Mouse (Mus musculus) thymus, adult 18-20 months (tissue): ENCODE measurements around the gene Mettl13.
A peak's percentile ranks its signal among the peaks of the same experiment; 100 is the strongest.

Experiments used
- DNase-seq, 2 experiments: peaks; one replicate each; pipeline ENCODE4 v3.0.0; 2022; ENCODE audit warnings: mixed read lengths in 2 of 2

Mettl13 gene

DNA sequence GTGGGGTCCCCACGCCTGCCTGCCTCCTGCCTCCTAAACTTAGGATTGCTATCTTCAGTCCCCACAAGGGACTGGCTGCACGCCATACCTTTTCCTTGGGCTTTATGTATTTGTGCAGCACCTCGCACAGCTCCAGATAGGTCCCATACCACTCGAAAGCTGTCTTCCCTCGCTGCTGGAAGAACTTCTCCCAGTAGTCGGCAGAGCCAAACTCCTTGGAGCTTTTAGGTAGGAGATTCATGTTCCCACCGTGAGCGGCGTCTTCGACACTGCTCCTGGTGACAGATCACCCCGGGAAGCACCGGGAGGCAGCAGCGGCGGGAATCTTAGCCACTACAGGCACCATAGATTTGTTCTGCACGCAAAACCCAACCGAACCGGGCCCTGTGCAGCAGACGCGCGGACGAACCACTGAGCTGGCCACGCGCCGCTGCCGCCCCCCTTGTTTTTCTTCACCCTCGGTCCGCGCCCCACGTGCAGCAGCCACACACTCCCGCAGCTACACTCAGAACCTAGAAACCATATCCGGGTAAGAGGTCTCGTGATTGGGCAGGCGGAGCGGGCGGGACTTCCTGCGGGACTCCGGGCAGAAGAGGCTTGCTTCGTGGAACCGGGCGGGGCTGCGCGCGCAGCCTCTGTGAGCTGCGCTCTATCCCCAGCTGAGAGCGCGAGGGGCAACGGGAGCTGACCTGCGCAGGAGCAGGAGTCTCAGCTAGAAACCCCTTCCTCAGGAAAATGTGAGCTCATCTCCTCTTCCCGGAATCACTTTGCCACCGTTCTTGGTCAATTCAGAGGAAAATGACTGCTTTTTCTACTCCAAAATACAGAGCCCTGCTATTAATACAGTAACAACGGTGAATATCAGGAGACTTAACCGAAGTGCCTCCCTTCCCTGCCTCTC lies at the start of gene Mettl13:
Mettl13 (minus strand) TSS at position 536 of the 901 bp plus-strand sequence.
- peak; percentile 78 to 87 for DNase-seq

DNA sequence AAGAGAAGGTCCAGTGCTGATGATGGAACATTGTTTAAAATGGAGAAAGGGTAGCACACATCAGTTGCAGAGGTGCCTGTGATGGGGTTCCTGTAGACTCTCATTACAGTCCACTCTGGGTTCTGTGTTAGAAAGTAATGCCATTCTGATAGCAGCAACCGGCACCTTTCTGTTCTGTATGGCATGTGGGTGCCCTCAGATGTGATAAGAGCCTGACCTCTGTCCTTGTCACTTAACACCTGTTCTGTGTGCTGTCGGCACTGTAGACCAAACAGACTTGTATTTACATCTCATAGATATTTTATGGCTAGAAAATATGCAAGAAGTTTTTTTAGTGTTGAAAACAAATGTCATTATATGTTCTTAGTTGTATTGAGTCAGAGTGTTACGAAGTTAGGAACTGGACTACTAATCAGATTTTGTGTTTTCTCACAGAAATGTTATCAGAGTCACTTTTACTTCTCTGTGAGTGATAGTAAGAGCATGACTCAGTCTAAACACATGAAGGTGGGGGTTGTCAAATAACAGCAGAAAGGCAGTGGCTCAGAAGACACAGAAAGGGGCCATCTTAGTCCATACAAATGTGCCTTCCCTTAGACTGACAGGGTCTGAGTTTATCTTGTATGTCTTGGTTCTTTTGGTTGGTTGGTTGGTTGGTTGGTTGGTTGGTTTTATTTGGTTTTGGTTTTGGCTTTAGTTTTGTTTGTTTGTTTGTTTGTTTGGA lies 49.2 kb upstream of the Mettl13 start:
- DNase-seq = no peak

DNA sequence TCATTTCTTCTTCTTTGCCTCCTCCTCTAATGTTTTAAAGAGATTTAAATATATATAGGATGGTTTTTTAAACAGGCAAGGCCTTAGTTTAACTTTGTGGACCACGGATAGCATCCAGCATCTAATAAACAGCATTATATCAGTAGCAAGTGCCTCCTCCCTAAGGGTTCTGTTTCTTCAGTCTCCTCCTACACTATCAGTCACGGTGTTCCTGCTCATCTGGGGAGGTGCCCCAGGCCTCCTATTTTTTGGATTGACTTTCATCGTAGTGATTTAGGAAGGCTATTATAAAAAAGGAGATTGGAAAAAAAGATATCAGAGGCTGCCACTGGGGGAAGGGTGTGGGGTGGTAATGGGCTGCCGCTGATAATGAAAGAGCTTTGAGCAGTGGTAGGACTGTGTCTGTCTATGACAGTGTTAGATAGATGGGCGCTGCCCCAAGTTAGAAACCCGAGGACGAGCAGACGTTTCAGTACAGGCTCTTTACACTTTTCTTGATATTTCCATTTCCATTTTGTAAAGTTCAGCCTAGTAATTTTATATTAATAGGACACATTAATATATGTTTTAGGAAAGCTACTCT lies 42.2 kb upstream of the Mettl13 start:
- DNase-seq = no peak

DNA sequence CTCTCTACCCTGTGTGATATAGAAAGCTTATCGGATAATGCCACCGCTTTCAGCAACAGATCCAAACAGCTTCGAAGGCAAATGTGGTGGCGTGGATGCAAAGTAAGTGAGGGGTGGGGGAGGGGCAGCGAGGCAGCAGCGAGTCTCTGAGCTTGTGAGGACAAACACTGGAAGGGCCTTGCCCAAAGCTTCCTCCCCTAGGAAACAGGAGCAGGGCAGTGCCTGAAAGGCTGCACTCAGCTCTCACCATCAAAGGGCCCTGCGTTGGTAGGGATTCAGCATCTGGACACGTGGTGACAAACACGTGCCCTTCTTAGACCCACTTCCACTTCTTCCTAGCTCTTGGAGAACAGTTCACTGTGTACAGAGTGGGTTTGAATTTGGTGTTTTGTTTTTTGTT lies 41.1 kb upstream of the Mettl13 start:
- no peak for DNase-seq

DNA sequence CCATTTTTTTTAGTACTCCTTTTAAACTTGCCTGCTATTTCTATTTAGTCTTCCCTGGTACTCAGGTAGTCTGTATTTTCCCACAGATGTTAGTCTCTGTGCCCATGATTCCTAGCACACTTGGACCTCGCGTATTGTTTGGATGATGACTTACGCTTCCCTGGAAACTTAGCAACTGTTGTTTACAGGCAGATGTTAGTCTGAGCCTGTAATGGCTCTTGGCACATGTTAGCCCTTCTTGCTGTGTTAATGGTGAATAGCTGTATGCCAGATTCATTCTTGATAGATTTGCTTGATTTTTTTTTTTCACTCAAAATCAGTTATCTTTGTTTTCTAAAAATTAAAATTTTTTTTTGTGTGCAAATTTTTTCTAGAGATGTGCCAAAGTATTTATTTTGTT lies 40.3 kb upstream of the Mettl13 start:
- no peak for DNase-seq

DNA sequence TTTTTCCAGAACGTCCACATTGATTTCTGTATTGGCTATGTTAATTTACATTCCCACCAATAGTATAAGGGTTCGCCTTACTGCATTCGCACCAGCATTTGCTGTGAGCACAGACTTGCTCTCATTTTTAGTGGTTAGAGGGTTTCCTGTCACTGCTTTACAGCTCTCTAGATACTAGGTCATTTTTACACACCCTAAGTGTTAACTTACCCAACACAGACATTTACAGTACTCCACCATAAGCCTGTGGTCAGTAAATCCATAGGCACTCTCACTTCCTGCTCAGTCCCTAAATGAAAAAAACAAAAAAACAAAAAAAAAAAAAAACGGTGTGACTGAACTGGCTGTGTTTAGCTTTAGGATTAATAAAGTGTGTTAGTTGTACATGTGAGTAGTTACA lies 37.9 kb upstream of the Mettl13 start:
- no peak for DNase-seq

DNA sequence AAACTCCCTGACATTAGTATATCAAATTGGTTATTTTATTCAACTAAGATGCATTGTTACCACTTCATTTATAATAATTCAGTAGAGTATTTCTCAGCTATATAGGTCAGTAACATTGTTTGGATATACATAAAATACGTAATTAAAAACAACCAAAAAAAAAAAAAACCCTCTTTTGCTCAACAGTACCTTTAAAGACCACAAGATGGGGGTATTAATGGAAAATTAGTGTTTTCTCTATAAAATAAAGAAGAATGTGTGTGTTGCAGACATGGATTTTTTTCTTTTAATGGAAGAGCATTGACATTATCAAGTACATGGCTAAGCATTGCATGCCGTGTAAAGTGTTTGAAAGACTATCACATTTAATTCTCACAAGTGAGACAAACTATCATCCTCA lies 34.5 kb upstream of the Mettl13 start:
- DNase-seq = no peak

DNA sequence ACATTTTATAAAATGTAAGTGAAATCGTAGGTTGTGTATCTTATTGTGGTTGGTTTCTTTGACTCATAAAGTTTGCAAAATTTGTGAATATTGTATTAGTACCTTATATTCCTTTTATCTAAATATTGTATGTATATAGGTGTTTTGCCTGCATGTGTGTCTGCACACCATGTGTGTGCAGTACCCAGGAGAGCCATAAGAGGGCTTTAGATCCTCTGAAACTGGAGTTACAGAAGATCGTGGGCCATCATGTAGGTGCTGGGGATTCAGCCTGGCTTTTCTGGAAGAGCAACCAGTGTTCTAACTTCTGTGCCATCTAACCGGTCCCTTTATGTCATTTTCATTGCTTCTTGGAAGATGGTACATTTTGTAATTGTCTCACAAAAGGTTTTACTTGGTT lies 26.7 kb upstream of the Mettl13 start:
- DNase-seq = no peak

DNA sequence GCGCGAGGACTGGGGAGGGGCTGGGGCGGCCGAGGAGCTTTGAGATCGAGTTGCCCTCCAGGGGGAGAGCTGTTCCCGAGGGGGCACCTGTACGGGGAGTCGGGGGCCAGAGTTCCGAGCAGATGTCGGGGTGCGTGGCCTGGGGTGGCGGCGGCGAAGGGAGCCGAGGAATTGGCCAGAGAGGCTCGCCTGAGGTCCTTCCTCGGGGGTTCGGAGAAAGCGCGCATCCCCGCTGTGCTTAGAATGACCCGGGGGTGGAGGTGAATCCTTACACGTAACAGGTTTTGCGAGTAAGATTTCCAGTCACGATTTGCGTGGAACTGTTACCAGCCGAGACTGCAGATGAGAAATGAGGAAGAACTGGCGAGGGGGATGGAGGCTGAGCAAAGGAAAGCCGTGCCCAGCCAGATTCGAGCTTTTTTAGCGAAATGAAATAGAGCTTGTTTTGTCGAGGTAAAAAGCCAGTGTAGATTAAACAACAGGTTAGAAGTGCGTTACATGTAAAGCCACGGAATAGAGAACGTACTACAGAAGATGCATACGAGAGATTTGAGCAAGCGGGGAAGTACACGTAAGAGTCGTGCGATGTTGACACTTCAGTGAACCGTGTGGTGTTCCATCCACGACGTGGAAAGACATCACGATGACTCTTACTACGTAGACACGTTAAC lies 22.7 kb upstream of the Mettl13 start:
- DNase-seq = no peak

DNA sequence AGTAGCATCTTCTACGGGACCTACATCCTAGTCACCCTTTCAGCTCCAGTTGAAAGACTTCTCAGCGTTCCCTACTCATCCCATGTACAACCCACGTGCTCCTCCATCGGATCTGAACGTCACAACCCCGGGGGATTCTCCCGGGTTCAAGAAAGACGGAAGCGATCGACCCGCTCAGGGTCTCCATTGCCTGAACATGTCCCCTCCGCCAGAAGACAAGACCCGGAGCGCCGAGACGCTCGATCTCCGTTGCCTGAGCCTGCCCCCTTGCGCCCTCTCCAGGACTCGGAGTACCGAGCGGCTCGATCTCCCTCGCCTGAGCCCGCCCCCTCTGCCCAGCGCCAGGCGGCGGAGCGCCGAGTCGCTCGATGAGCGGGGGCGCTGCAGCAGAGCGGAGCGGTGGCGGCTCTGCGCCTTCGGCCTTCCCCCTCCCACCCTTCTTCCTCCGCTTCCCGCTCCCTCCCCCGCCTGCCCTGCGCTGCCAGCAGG lies 22.0 kb upstream of the Mettl13 start, which contains the start of gene Vamp4:
Vamp4 (plus strand) TSS at position 256 of the 489 bp plus-strand sequence.
- DNase-seq = peak; percentile 92

DNA sequence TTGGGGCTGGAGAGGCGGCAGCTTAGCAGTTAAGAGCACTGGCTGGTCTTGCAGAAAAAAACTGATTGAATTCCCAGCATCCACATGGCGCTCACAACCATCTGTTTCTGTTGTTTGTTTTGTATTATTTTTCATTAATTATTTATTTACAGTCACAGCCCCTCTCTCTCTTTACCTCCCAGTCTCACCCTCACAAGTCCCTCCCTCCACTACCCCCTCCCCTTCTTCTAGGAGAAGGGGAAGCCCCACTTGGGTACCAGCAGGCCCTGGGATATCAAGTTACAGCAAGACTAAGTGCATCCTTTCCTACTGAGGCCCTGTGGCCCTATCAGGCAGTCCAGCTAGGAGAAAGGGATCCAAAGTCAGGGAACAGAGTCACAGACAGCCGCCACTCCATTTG lies 19.0 kb upstream of the Mettl13 start:
- DNase-seq = no peak

DNA sequence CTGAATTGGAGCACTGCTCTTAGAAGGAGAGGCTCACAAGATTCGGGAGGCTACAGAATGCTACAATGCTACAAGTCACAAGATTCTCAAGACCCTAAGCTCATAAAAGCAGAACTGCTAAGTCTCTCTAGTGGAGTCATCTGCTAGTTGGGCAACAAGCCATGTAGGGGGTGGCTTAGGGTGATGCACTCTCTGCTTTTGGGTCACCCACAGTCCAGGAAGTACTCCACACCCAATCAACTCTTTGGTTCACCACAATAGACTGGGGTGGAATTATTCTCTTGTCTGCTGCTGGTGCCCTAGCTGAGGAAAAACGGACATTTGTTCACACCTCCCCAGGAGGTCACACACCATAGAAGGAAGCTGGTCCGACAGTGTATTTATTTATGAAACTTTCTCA lies 16.6 kb upstream of the Mettl13 start:
- no peak for DNase-seq

DNA sequence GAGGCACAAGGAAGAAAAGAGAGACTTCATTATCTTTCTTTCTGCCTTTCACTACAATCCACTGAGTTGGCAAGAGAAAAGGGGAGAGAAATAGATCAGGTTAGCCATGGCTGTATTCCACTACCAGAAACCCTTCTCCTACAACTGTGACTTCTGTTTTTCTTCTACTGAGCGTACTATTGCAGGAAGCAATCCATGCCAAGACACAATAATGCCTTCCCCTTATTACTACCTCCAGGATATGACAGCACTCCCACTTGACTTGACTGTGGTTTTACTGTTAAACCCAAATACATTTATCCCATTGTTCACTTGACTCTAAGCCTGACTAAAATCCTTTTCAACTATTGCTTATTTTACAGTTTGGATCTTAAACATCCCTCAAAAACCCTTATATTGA lies 14.9 kb upstream of the Mettl13 start:
- no peak for DNase-seq

DNA sequence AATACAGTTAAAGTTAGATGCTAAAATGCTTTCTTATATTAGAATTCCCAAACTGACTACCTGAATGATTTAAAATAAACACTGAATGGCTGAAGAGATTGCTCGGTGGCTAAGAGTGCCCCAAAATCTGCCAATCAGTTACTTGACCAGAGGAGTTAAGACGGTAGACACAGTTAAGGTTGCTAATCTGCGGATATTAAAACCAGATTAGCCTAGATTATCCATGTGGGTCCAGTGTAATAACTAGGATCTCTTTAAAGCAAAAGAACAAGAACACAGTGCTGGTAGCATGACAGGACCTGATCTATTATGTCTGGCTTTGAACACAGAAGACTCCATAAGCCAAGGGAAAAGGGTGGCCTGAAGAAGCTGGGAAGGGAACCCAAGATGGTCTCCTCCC lies 5.8 kb upstream of the Mettl13 start:
- DNase-seq = no peak

DNA sequence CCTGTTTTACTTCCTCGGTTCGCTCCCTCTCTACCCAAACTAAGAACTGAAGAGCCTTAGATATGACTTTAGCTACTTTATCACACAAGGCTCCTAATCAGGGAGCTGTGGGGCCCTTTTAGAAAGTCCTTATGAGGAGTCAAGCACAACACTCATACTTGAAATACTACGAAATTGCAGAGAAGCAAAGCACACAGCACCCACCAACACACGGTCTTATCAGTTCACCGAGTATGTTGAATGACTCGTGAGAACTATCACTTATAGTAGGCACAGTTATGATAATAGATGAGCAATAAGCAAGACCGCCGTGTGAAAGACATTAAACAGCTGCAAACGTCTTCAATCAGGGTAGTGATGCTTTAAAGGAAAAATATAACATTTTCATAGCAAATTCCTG lies 4.6 kb upstream of the Mettl13 start:
- DNase-seq = no peak

DNA sequence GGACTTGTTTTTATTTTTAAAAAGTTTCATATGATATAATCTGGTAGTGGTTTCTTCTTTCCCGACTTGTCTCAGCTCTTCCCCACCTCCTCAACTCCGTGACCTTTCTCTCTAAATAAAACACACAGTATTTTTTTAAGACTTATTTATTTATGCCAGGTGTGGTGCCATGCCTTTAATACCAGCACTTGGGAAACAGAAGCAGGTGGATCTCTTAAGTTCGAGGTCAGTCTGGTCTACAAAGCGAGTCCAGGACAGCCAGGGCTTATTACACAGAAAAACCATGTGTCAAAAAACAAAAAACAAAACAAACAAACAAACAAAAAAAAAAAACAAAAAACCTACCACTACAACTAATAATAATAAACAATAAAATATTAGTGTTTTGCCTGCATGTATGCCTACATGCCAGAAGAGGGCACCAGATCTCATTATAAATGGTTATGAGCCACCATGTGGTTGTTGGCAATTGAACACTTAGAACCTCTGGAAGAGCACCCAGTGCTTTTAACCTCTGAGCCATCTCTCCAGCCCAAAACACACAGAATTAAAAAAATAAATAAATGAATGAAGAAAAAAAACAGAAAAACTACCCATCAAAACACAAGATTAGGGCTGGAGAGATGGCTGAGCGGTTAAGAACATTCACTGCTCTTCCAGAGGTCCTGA lies 1.4 kb upstream of the Mettl13 start:
- no peak for DNase-seq

DNA sequence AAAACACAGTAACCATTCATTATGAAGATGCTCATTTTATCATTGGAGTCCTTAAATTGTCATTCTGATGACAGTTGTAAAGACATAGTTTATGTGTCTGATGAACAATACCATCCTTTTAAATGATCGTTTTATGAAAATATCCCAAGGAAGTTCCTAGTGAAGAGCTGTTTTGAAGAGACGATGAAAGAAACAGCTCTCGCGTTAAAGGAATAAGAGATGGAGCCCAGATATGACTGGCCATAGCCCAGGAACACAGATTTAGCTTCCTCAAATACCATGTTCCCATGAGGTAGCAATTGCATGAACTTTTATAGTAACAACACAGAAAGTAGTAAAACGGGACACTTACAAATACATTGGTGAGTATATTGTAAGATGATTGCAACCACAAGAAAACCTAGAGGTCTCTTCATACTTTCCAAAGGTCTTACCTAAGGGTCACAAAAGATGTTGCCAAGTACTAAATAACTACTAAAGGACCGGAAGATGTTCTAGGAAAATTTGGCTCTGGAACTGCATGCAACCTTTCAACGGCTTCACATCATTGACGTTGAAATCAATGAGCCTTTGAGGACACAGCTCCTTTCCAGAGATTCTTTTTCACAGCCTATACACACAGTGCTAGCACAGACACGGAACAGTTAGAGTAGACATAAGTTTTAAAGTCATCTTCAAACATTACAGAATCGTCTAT lies 714 bp upstream of the Mettl13 start:
- no peak for DNase-seq

DNA sequence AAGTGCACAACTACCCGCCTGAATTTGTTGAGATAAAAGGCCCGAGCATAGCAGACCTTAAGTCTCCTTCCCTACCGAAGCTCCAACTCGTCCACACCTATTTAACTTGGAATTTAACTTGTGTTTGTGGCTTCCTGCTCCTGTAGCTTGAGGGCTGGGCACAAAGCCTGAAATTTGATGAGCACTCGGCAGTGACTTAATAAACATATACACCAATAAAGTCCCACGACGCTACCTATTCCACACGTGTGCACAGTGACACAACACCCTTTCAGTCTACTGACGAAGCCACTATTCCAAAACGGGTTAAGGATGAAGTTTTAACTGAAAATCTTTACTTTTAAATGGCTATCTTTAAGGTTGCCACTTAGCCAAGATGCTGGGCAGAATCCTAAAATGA lies 744 bp downstream of the Mettl13 start:
- DNase-seq = no peak

DNA sequence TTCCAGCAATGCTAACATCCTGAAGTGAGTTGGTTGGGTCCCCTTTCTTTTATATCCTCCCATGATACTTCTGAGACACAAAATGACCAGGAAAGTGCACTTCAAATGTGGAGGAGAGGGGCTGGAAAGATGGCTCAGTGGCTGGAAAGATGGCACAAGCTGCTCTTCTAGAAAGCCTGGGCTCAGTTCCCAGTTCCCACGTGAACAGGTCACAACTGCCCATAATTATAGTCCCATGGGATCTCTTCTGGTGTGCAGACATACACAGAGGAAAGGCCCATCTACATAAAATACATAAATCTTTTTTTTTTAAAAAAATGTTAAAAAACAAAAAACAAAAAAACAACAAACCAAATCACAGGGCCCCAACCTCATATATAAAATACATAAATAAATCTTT lies 5.1 kb downstream of the Mettl13 start:
- DNase-seq = no peak

DNA sequence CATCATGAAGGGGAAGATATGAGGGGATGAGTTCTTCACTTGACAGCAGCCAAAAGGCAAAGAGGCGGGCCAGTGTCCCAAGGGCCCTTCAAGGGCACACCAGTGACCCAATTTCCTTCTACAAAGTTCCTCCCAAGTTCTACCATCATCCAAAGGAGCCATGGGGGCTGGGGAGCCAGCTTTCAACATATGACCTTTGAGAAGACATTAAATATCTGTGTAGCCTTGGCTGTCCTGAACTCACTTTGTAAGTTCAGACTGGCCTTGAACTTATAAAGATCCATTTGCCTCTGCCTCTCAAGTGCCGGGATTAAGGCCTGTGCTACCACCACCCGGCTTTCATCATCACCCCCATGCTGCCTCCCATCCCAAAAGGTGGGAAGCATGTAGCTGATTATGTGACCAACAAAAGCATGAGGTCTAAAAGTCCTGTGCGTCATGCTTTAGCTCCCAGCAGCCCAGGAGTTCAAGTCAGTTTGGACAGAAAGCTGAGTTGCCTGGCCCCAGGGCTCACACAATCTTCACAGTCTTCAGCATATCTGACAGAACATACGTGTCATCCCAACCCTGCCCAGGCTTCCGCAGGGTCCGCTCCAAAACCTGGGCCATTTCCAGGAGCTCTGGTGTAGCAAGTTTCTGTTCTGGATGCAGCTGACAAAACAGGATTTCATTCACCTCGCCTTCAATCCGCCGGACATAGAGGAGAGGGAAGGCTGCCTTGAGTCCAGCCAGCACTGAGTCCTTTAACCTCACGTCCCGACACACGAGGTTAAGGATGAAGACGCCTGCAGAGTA lies 14.4 kb downstream of the Mettl13 start:
- no peak for DNase-seq

DNA sequence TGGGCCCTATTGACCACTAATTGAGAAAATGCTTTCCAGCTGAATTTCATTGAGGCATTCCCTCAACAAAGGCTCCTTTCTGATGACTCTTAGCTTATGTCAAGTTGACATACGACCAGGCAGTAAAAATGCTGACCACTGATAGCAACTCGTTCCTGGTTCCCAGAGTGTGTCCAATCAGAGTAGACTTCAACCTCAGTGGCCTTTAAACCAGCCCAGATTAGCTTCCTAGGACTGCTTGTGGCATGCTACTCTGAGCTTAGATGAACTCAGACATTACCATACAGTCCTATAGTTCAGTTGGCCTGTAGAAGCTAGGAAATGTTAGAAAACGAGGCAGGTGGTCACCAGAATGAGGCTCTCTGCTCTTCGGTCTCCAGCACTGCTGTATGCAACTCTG lies 16.0 kb downstream of the Mettl13 start:
- DNase-seq = no peak
